Mouse (Mus musculus) limb, embryonic 14.5 days (tissue): ENCODE measurements around the gene Nudt3. TPM values are rescaled to one million over a fixed set of nuclear protein-coding genes. Genes with fewer than 3 reads are reported as not detected.

Source experiments
- ATAC-seq: fragments of 200-750 bp; cut with Nextera tagmentation; 2 replicates; pipeline ENCODE4 v1.8.0; 2017; ENCODE audit warnings: low read depth, moderate number of reproducible peaks, moderate TSS enrichment; ENCODE audit not compliant: low FRiP score
- DNase-seq: peaks from one replicate; pipeline ENCODE4 v3.0.0-alpha.2; 2015; ENCODE audit warnings: low spot score
- H3K27ac ChIP-seq: fragments of 300-500 bp; sonication (generic); replicated peaks from 2 replicates; pipeline ENCODE4 v1.5.1; 2014; ENCODE audit warnings: low read depth, mild to moderate bottlenecking, low read length, moderate library complexity, mixed read lengths
- H3K27me3 ChIP-seq: fragments of 300-500 bp; sonication (generic); 2 replicates; pipeline ENCODE4 v1.6.1; 2014; ENCODE audit warnings: low read length, mixed read lengths; ENCODE audit not compliant: control insufficient read depth, insufficient read depth
- H3K36me3 ChIP-seq: fragments of 300-500 bp; sonication (generic); 2 replicates; pipeline ENCODE4 v1.6.1; 2014; ENCODE audit warnings: mild to moderate bottlenecking, low read length, moderate library complexity, mixed read lengths; ENCODE audit not compliant: control insufficient read depth, insufficient read depth
- H3K4me1 ChIP-seq: fragments of 300-500 bp; sonication (generic); 2 replicates; pipeline ENCODE4 v1.6.1; 2014; ENCODE audit warnings: antibody characterized with exemption, low read length, mixed read lengths; ENCODE audit not compliant: control insufficient read depth, insufficient read depth
- H3K4me2 ChIP-seq: fragments of 300-500 bp; sonication (generic); replicated peaks from 2 replicates; pipeline ENCODE4 v1.6.1; 2014; ENCODE audit warnings: low read depth, mild to moderate bottlenecking, low read length, moderate library complexity; ENCODE audit not compliant: severe bottlenecking
- H3K4me3 ChIP-seq: fragments of 300-500 bp; sonication (generic); replicated peaks from 2 replicates; pipeline ENCODE4 v1.5.1; 2014; ENCODE audit warnings: low read length
- H3K9ac ChIP-seq: fragments of 300-500 bp; sonication (generic); 2 replicates; pipeline ENCODE4 v1.6.1; 2014; ENCODE audit warnings: mild to moderate bottlenecking, low read depth, low read length, moderate library complexity; ENCODE audit not compliant: severe bottlenecking
- H3K9me3 ChIP-seq: fragments of 300-500 bp; sonication (generic); 2 replicates; pipeline ENCODE4 v1.6.1; 2016; ENCODE audit warnings: low read length; ENCODE audit not compliant: control insufficient read depth
- POLR2A ChIP-seq: fragments of 200-500 bp; IDR thresholded peaks from 2 replicates; pipeline ENCODE4 v1.8.0; 2012; ENCODE audit warnings: inconsistent platforms, mild to moderate bottlenecking, moderate library complexity, borderline replicate concordance; ENCODE audit not compliant: insufficient read depth, insufficient read length; ENCODE audit errors: extremely low read depth
- WGBS: fragments of 180-500 bp; shearing (Covaris S2); extraction: QIAGEN DNeasy Blood & Tissue Kit; methylation state at CpG from one replicate; pipeline ENCODE4 v1.1.7; 2014; 5-methylcytosine and 5-hydroxymethylcytosine counted together
- polyA plus RNA-seq, 2 experiments: library from polyadenylated mRNA; depleted of rRNA in 1 of 2; stranded (reverse) in 1 of 2; unstranded in 1 of 2; fragments of >200 nt; fragmentation: Nextera tagmentation in 1 of 2; extraction: Ambion mirVana in 1 of 2; gene quantifications; 2 replicates each; pipeline versions ENCODE4 v1.2.1 to v1.2.3; 2012 to 2014

Gene Nudt3
- polyA plus RNA-seq, 2 experiments, result 36.8 to 121 TPM

GRCm38 (mm10) chr17:27563771-27564244 is 59.5 kb downstream of the Nudt3 start:
- DNase-seq, result no peak
- no peak for ATAC-seq
- Histone ChIP-seq H3K4me1 (peaks cover 12% of the 10 kb centered on the region; the same call in 1 of the 2 replicates), H3K9ac (no peak overlapping the region), H3K27me3 (no peaks in the 10 kb centered on the region), H3K9me3 (no peaks in the 10 kb centered on the region), H3K36me3 (peaks cover 13% of the 10 kb centered on the region), H3K27ac (no peak overlapping the region), H3K4me2 (no peak overlapping the region), H3K4me3 (no peak overlapping the region)
- no peak for TF ChIP-seq POLR2A
- 54% methylated on average over 7 of the region's 7 CpGs for WGBS

- peaks cover 13% of the 10 kb centered on the region for H3K36me3 ChIP-seq
- H3K9ac ChIP-seq, result no peak overlapping the region
- WGBS, result 58% methylated on average over 9 of the region's 11 CpGs
- no peak overlapping the region for H3K4me3 ChIP-seq
- no peaks in the 10 kb centered on the region for H3K9me3 ChIP-seq
- no peaks in the 10 kb centered on the region for H3K27me3 ChIP-seq
- DNase-seq (no peak), ATAC-seq (no peak)
- no peak overlapping the region for H3K27ac ChIP-seq
- TF ChIP-seq POLR2A, result no peak
- no peak overlapping the region for H3K4me2 ChIP-seq
- peaks cover 24% of the 10 kb centered on the region for H3K4me1 ChIP-seq
These were observed 61.3 kb downstream of the Nudt3 start for GRCm38 (mm10) chr17:27561809-27562526.

GRCm38 (mm10) chr17:27560926-27561480 is 62.3 kb downstream of the Nudt3 start:
- no peak overlapping the region for H3K4me2 ChIP-seq
- no peaks in the 10 kb centered on the region for H3K9me3 ChIP-seq
- H3K4me3 ChIP-seq, result no peak overlapping the region
- TF ChIP-seq POLR2A, result no peak
- H3K36me3 ChIP-seq, result peaks cover 13% of the 10 kb centered on the region
- H3K9ac ChIP-seq, result no peak overlapping the region
- peaks cover 24% of the 10 kb centered on the region for H3K4me1 ChIP-seq
- ATAC-seq (no peak), DNase-seq (no peak)
- no peaks in the 10 kb centered on the region for H3K27me3 ChIP-seq
- H3K27ac ChIP-seq, result no peak overlapping the region
- 81% methylated on average over 13 of the region's 13 CpGs for WGBS

GRCm38 (mm10) chr17:27559596-27559995 is 63.7 kb downstream of the Nudt3 start:
- Histone ChIP-seq H3K4me3 (no peak overlapping the region), H3K27ac (no peak overlapping the region), H3K4me2 (0 out of 2 replicates have a peak overlapping the region, but pooled peaks have one; percentile 82), H3K27me3 (no peaks in the 10 kb centered on the region), H3K4me1 (peaks cover 22% of the 10 kb centered on the region), H3K9ac (no peak overlapping the region), H3K36me3 (peaks cover 13% of the 10 kb centered on the region), H3K9me3 (no peaks in the 10 kb centered on the region)
- WGBS, result 65% methylated on average over 10 of the region's 12 CpGs
- DNase-seq (no peak), ATAC-seq (no peak)
- TF ChIP-seq POLR2A, result no peak

- ATAC-seq, result no peak
- no peak for TF ChIP-seq POLR2A
- no peak overlapping the region for H3K27ac ChIP-seq
- peak overlapping the region; percentile 81; the same call in 1 of the 2 replicates for H3K4me3 ChIP-seq
- WGBS, result 7% methylated on average over 5 of the region's 5 CpGs
- H3K4me1 ChIP-seq, result peaks cover 22% of the 10 kb centered on the region
- H3K36me3 ChIP-seq, result peaks cover 13% of the 10 kb centered on the region
- H3K4me2 ChIP-seq, result peak overlapping the region; percentile 82; the same call in 1 of the 2 replicates
- no peaks in the 10 kb centered on the region for H3K27me3 ChIP-seq
- DNase-seq, result no peak
- no peaks in the 10 kb centered on the region for H3K9me3 ChIP-seq
- H3K9ac ChIP-seq, result no peak overlapping the region
These were observed 64.5 kb downstream of the Nudt3 start for GRCm38 (mm10) chr17:27558845-27559244.
